Mouse (Mus musculus) CH12.LX (cell line): ENCODE data around the gene Nhsl2.

Experiments used
- CTCF ChIP-seq, 2 experiments: IDR thresholded peaks in 1 of 2; conservative IDR thresholded peaks in 1 of 2; 2 replicates each; pipeline ENCODE4 v1.5.1; 2011 to 2012; ENCODE audit warnings: low read depth in 2 of 2, low read length in 2 of 2, improper control_type of control experiment in 1 of 2, inconsistent platforms in 1 of 2, mild to moderate bottlenecking in 1 of 2, moderate library complexity in 1 of 2
- E2F4 ChIP-seq: IDR thresholded peaks from 2 replicates; pipeline ENCODE4 v1.6.1; 2011; ENCODE audit warnings: low read depth, low read length, improper control_type of control experiment; ENCODE audit not compliant: insufficient replicate concordance
- EP300 ChIP-seq: IDR thresholded peaks from 2 replicates; pipeline ENCODE4 v1.6.1; 2011; ENCODE audit warnings: low read length, improper control_type of control experiment
- GABPA ChIP-seq: IDR thresholded peaks from 2 replicates; pipeline ENCODE4 v1.6.1; 2012; ENCODE audit warnings: low read depth, low read length, improper control_type of control experiment, inconsistent platforms; ENCODE audit not compliant: insufficient replicate concordance
- JUND ChIP-seq: conservative IDR thresholded peaks from 2 replicates; pipeline ENCODE4 v1.6.1; 2011; ENCODE audit warnings: low read depth, low read length, improper control_type of control experiment
- MAZ ChIP-seq: IDR thresholded peaks from 2 replicates; pipeline ENCODE4 v1.6.1; 2012; ENCODE audit warnings: low read depth, mild to moderate bottlenecking, inconsistent platforms, low read length, improper control_type of control experiment, moderate library complexity
- POLR2A ChIP-seq: IDR thresholded peaks from 2 replicates; pipeline ENCODE4 v1.6.1; 2011; ENCODE audit warnings: low read depth, mild to moderate bottlenecking, improper control_type of control experiment, low read length
- SMC3 ChIP-seq: IDR thresholded peaks from 2 replicates; pipeline ENCODE4 v1.6.1; 2011; ENCODE audit warnings: low read depth, low read length, improper control_type of control experiment

DNA sequence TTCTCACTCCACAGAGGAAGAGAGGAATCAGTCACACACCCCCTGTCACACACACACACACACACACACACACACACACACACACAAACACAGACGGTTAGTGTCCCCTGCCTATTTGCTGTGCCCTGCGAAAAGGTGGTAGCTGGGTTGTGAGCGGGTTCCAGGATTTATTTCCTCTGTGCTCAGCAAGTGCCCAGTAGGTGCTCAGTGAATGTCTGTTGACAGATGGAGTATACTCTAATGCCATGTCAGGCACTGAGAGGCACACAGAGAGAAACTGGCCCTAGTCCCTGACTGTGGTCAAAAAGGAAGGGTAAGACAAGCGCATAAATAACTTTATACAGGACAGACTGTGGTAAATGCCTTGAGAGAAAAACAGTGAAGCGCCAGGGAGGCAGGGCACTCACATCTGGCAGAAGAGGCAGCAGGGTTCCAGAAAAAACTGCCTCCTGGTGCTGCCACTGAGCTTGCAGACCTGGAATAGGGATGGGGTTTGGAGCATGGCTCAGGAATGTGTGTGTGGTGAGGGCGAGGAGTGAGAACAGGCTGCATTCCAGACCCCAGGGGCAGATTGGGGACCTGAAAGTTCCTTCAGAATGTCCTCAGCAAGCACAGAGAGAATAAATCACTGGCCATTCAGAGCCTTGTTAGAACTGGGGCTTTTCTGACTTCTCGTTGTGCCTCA lies 52.8 kb downstream of the Nhsl2 start:
- TF ChIP-seq CTCF (conservative IDR thresholded peaks at IDR 0.05 in 1 of 2, IDR thresholded peaks at IDR 0.05 in 1 of 2; ENCODE audit: low read depth in 2 of 2, low read length in 2 of 2) (no peak), POLR2A (no peak), EP300 (no peak), GABPA (no peak), MAZ (no peak), SMC3 (no peak), E2F4 (no peak), JUND (no peak)
